Mouse (Mus musculus) hindbrain, postnatal 0 days (tissue): ENCODE results near the gene Klhl3. TPM values are rescaled to one million over a fixed set of nuclear protein-coding genes. Genes with fewer than 3 reads are reported as not detected.

Experiments
- ATAC-seq: fragments of 200-750 bp; cut with Nextera tagmentation; 2 replicates; pipeline ENCODE4 v1.8.0; 2017; ENCODE audit warnings: mild to moderate bottlenecking, moderate TSS enrichment, moderate library complexity
- DNase-seq: peaks from one replicate; pipeline ENCODE4 v3.0.0-alpha.2; 2015; ENCODE audit warnings: low spot score
- H3K27ac ChIP-seq: fragments of 300-500 bp; sonication (generic); 2 replicates; pipeline ENCODE4 v1.5.1; 2014; ENCODE audit warnings: mild to moderate bottlenecking
- H3K27me3 ChIP-seq: fragments of 300-500 bp; sonication (generic); 2 replicates; pipeline ENCODE4 v1.6.1; 2014; ENCODE audit warnings: low read length, mixed read lengths; ENCODE audit not compliant: insufficient read depth
- H3K36me3 ChIP-seq: fragments of 300-500 bp; sonication (generic); 2 replicates; pipeline ENCODE4 v1.6.1; 2014; ENCODE audit warnings: low read length, mixed read lengths; ENCODE audit not compliant: insufficient read depth
- H3K4me1 ChIP-seq: fragments of 300-500 bp; sonication (generic); 2 replicates; pipeline ENCODE4 v1.6.1; 2014; ENCODE audit warnings: antibody characterized with exemption, low read length, mixed read lengths; ENCODE audit not compliant: insufficient read depth
- H3K4me2 ChIP-seq: fragments of 300-500 bp; sonication (generic); 2 replicates; pipeline ENCODE4 v1.6.1; 2014; ENCODE audit warnings: low read depth, mild to moderate bottlenecking, low read length, moderate library complexity, mixed read lengths
- H3K4me3 ChIP-seq: fragments of 300-500 bp; sonication (generic); 2 replicates; pipeline ENCODE4 v1.5.1; 2014; ENCODE audit warnings: low read length
- H3K9ac ChIP-seq: fragments of 300-500 bp; sonication (generic); replicated peaks from 2 replicates; pipeline ENCODE4 v1.6.1; 2014; ENCODE audit warnings: mild to moderate bottlenecking, low read length, moderate library complexity, mixed read lengths
- H3K9me3 ChIP-seq: fragments of 300-500 bp; sonication (generic); 2 replicates; pipeline ENCODE4 v1.6.1; 2016; ENCODE audit warnings: low read length, mixed read lengths
- CTCF ChIP-seq: IDR thresholded peaks from 2 replicates; pipeline ENCODE4 v1.5.1; 2016; ENCODE audit warnings: antibody characterized with exemption, control low read depth, low read depth
- WGBS: fragments of 180-500 bp; shearing (Covaris S2); extraction: QIAGEN DNeasy Blood & Tissue Kit; methylation state at CpG from one replicate; pipeline ENCODE4 v1.1.7; 2014; 5-methylcytosine and 5-hydroxymethylcytosine counted together
- polyA plus RNA-seq: library from polyadenylated mRNA; unstranded; fragments of >200 nt; fragmentation: Nextera tagmentation; extraction: Ambion mirVana; gene quantifications from 2 replicates; pipeline ENCODE4 v1.2.1, GENCODE M21; 2015
- total RNA-seq: library from RNA; depleted of rRNA; stranded (reverse); fragments of >200 nt; gene quantifications from 2 replicates; pipeline ENCODE4 v1.2.3, GENCODE M21; 2014

The Klhl3 gene
- total and polyA plus RNA-seq, 2 experiments from 2014 or later: 10.2 to 10.6 TPM

- Histone ChIP-seq H3K9ac (no peak overlapping the region), H3K27ac (no peak overlapping the region), H3K27me3 (no peaks in the 10 kb centered on the region), H3K4me2 (no peak overlapping the region), H3K4me3 (no peak overlapping the region), H3K36me3 (peaks cover 9% of the 10 kb centered on the region), H3K9me3 (no peaks in the 10 kb centered on the region), H3K4me1 (peaks cover 16% of the 10 kb centered on the region; the same call in 1 of the 2 replicates)
- TF ChIP-seq CTCF: peak; percentile 17; the same call in 1 of the 2 replicates
- ATAC-seq (no peak), DNase-seq (no peak)
- WGBS: 75% methylated on average over 10 of the region's 10 CpGs
Observed at GRCm38 (mm10) chr13:58020428-58020827, 93.0 kb downstream of the Klhl3 start.

- no peaks in the 10 kb centered on the region for H3K27me3 ChIP-seq
- no peak overlapping the region for H3K4me3 ChIP-seq
- H3K4me1 ChIP-seq: no peaks in the 10 kb centered on the region
- 78% methylated on average over 6 of the region's 6 CpGs for WGBS
- no peak for DNase-seq
- TF ChIP-seq CTCF: peak; percentile 41
- ATAC-seq: no peak
- H3K9ac ChIP-seq: no peak overlapping the region
- no peak overlapping the region for H3K27ac ChIP-seq
- H3K9me3 ChIP-seq: no peaks in the 10 kb centered on the region
- no peak overlapping the region for H3K4me2 ChIP-seq
- H3K36me3 ChIP-seq: peaks cover 9% of the 10 kb centered on the region
Observed at GRCm38 (mm10) chr13:58017298-58017697, 96.1 kb downstream of the Klhl3 start.

GRCm38 (mm10) chr13:58012067-58012925, 101.1 kb downstream of the Klhl3 start:
- Histone ChIP-seq H3K9me3 (no peaks in the 10 kb centered on the region), H3K9ac (no peak overlapping the region), H3K27ac (no peak overlapping the region), H3K4me2 (no peak overlapping the region), H3K27me3 (no peaks in the 10 kb centered on the region), H3K4me3 (no peak overlapping the region), H3K4me1 (no peaks in the 10 kb centered on the region), H3K36me3 (no peaks in the 10 kb centered on the region; the same call in 1 of the 2 replicates)
- TF ChIP-seq CTCF: peak; percentile 93
- DNase-seq: peak; percentile 89
- peak; percentile 80 for ATAC-seq
- WGBS: 59% methylated on average over 14 of the region's 14 CpGs

GRCm38 (mm10) chr13:58011526-58011925, 101.9 kb downstream of the Klhl3 start:
- ATAC-seq (0 out of 2 replicates have a peak, but pooled peaks have one; percentile 10), DNase-seq (no peak)
- no peaks in the 10 kb centered on the region for H3K4me1 ChIP-seq
- no peaks in the 10 kb centered on the region for H3K27me3 ChIP-seq
- H3K4me3 ChIP-seq: no peak overlapping the region
- WGBS: 72% methylated on average over 2 of the region's 2 CpGs
- no peak for TF ChIP-seq CTCF
- no peak overlapping the region for H3K4me2 ChIP-seq
- H3K9ac ChIP-seq: no peak overlapping the region
- H3K36me3 ChIP-seq: no peaks in the 10 kb centered on the region; the same call in 1 of the 2 replicates
- no peaks in the 10 kb centered on the region for H3K9me3 ChIP-seq
- no peak overlapping the region for H3K27ac ChIP-seq

- DNase-seq (no peak), ATAC-seq (no peak)
- no peak for TF ChIP-seq CTCF
- no peak overlapping the region for H3K9ac ChIP-seq
- no peak overlapping the region for H3K27ac ChIP-seq
- no peak overlapping the region for H3K4me3 ChIP-seq
- no peak overlapping the region for H3K4me2 ChIP-seq
- H3K36me3 ChIP-seq: no peaks in the 10 kb centered on the region; the same call in 1 of the 2 replicates
- no peaks in the 10 kb centered on the region for H3K9me3 ChIP-seq
- no peaks in the 10 kb centered on the region for H3K4me1 ChIP-seq
- H3K27me3 ChIP-seq: no peaks in the 10 kb centered on the region
- 71% methylated on average over 7 of the region's 7 CpGs for WGBS
Observed at GRCm38 (mm10) chr13:58010416-58010815, 103.0 kb downstream of the Klhl3 start.

- WGBS: 81% methylated on average over 13 of the region's 13 CpGs
- ATAC-seq (no peak), DNase-seq (no peak)
- no peak overlapping the region for H3K4me3 ChIP-seq
- H3K4me1 ChIP-seq: no peaks in the 10 kb centered on the region
- no peak overlapping the region for H3K4me2 ChIP-seq
- no peaks in the 10 kb centered on the region; the same call in 1 of the 2 replicates for H3K36me3 ChIP-seq
- no peak overlapping the region for H3K9ac ChIP-seq
- no peaks in the 10 kb centered on the region for H3K27me3 ChIP-seq
- TF ChIP-seq CTCF: no peak
- no peaks in the 10 kb centered on the region for H3K9me3 ChIP-seq
- H3K27ac ChIP-seq: no peak overlapping the region
Observed at GRCm38 (mm10) chr13:58009275-58009674, 104.1 kb downstream of the Klhl3 start.

- H3K9me3 ChIP-seq: no peaks in the 10 kb centered on the region
- WGBS: 92% methylated on average over 5 of the region's 5 CpGs
- no peak for TF ChIP-seq CTCF
- H3K4me1 ChIP-seq: no peaks in the 10 kb centered on the region
- DNase-seq (no peak), ATAC-seq (no peak)
- H3K4me3 ChIP-seq: no peak overlapping the region
- H3K27me3 ChIP-seq: no peaks in the 10 kb centered on the region
- no peak overlapping the region for H3K9ac ChIP-seq
- H3K36me3 ChIP-seq: no peaks in the 10 kb centered on the region
- H3K27ac ChIP-seq: no peak overlapping the region
- no peak overlapping the region for H3K4me2 ChIP-seq
Observed at GRCm38 (mm10) chr13:58008038-58008364, 105.4 kb downstream of the Klhl3 start.
